Mouse (Mus musculus): ENCODE results near the gene Desi1. TPM values are rescaled to one million over a fixed set of nuclear protein-coding genes. Genes with fewer than 3 reads are reported as not detected.

Gene Desi1
- polyA plus RNA-seq, 1 experiment from 2014 or later, result 19.8 TPM

Other genes starting within 250 kb of the Desi1 start
- 15.9 and 17.7 TPM in 2 replicates for gene Tef, start 231.4 kb downstream of the Desi1 start, polyA plus RNA-seq (2015; fragmentation: Nextera tagmentation; extraction: Ambion mirVana)
- 25.9 and 26.0 TPM in 2 replicates for gene Tob2, start 175.1 kb downstream of the Desi1 start, polyA plus RNA-seq (2015; fragmentation: Nextera tagmentation; extraction: Ambion mirVana)
- gene Phf5a, start 162.0 kb downstream of the Desi1 start, polyA plus RNA-seq (2015; fragmentation: Nextera tagmentation; extraction: Ambion mirVana), result 120 and 152 TPM in 2 replicates
- gene Aco2, start 161.6 kb downstream of the Desi1 start, polyA plus RNA-seq (2015; fragmentation: Nextera tagmentation; extraction: Ambion mirVana), result 227 and 239 TPM in 2 replicates
- 65.5 and 80.4 TPM in 2 replicates for gene Polr3h, start 107.6 kb downstream of the Desi1 start, polyA plus RNA-seq (2015; fragmentation: Nextera tagmentation; extraction: Ambion mirVana)
- 11.7 and 12.9 TPM in 2 replicates for gene Csdc2, start 97.1 kb downstream of the Desi1 start, polyA plus RNA-seq (2015; fragmentation: Nextera tagmentation; extraction: Ambion mirVana)
- gene Pmm1, start 72.9 kb downstream of the Desi1 start, polyA plus RNA-seq (2015; fragmentation: Nextera tagmentation; extraction: Ambion mirVana), result 22.5 and 23.2 TPM in 2 replicates
- gene 1700029P11Rik, start 53.3 kb downstream of the Desi1 start, polyA plus RNA-seq (2015; fragmentation: Nextera tagmentation; extraction: Ambion mirVana), result not detected in 2 replicates
- 76.1 and 79.6 TPM in 2 replicates for gene Xrcc6, start 46.0 kb downstream of the Desi1 start, polyA plus RNA-seq (2015; fragmentation: Nextera tagmentation; extraction: Ambion mirVana)
- 256 and 273 TPM in 2 replicates for gene Snu13, start 13.7 kb upstream of the Desi1 start, polyA plus RNA-seq (2015; fragmentation: Nextera tagmentation; extraction: Ambion mirVana)
- gene 4930407I10Rik, start 25.3 kb upstream of the Desi1 start, polyA plus RNA-seq (2015; fragmentation: Nextera tagmentation; extraction: Ambion mirVana), result not detected in 2 replicates
- not detected in 2 replicates for gene Mei1, start 36.1 kb upstream of the Desi1 start, polyA plus RNA-seq (2015; fragmentation: Nextera tagmentation; extraction: Ambion mirVana)
- 12.0 and 12.6 TPM in 2 replicates for gene Ccdc134, start 94.1 kb upstream of the Desi1 start, polyA plus RNA-seq (2015; fragmentation: Nextera tagmentation; extraction: Ambion mirVana)
- 163 and 172 TPM in 2 replicates for gene Srebf2, start 113.3 kb upstream of the Desi1 start, polyA plus RNA-seq (2015; fragmentation: Nextera tagmentation; extraction: Ambion mirVana)
- gene Shisa8, start 179.0 kb upstream of the Desi1 start, polyA plus RNA-seq (2015; fragmentation: Nextera tagmentation; extraction: Ambion mirVana), result 0.10 and 0.15 TPM in 2 replicates
- gene Tnfrsf13c, start 190.5 kb upstream of the Desi1 start, polyA plus RNA-seq (2015; fragmentation: Nextera tagmentation; extraction: Ambion mirVana), result 0.25 TPM in 1 of 2 replicates, not detected in the other
- 46.0 and 49.1 TPM in 2 replicates for gene Cenpm, start 210.9 kb upstream of the Desi1 start, polyA plus RNA-seq (2015; fragmentation: Nextera tagmentation; extraction: Ambion mirVana)
- 0.13 TPM in 1 of 2 replicates, not detected in the other for gene 1500009C09Rik, start 218.5 kb upstream of the Desi1 start, polyA plus RNA-seq (2015; fragmentation: Nextera tagmentation; extraction: Ambion mirVana)
- 8.6 and 10.2 TPM in 2 replicates for gene Sept3, start 241.0 kb upstream of the Desi1 start, polyA plus RNA-seq (2015; fragmentation: Nextera tagmentation; extraction: Ambion mirVana)